Mouse (Mus musculus) limb, embryonic 14.5 days (tissue): ENCODE results near the gene Plppr2. TPM values are rescaled to one million over a fixed set of nuclear protein-coding genes. Genes with fewer than 3 reads are reported as not detected.

ENCODE experiments used
- ATAC-seq: fragments of 200-750 bp; cut with Nextera tagmentation; 2 replicates; pipeline ENCODE4 v1.8.0; 2017; ENCODE audit warnings: low read depth, moderate number of reproducible peaks, moderate TSS enrichment; ENCODE audit not compliant: low FRiP score
- DNase-seq: peaks from one replicate; pipeline ENCODE4 v3.0.0-alpha.2; 2015; ENCODE audit warnings: low spot score
- H3K27ac ChIP-seq: fragments of 300-500 bp; sonication (generic); replicated peaks from 2 replicates; pipeline ENCODE4 v1.5.1; 2014; ENCODE audit warnings: low read depth, mild to moderate bottlenecking, low read length, moderate library complexity, mixed read lengths
- H3K27me3 ChIP-seq: fragments of 300-500 bp; sonication (generic); 2 replicates; pipeline ENCODE4 v1.6.1; 2014; ENCODE audit warnings: low read length, mixed read lengths; ENCODE audit not compliant: control insufficient read depth, insufficient read depth
- H3K36me3 ChIP-seq: fragments of 300-500 bp; sonication (generic); 2 replicates; pipeline ENCODE4 v1.6.1; 2014; ENCODE audit warnings: mild to moderate bottlenecking, low read length, moderate library complexity, mixed read lengths; ENCODE audit not compliant: control insufficient read depth, insufficient read depth
- H3K4me1 ChIP-seq: fragments of 300-500 bp; sonication (generic); 2 replicates; pipeline ENCODE4 v1.6.1; 2014; ENCODE audit warnings: antibody characterized with exemption, low read length, mixed read lengths; ENCODE audit not compliant: control insufficient read depth, insufficient read depth
- H3K4me2 ChIP-seq: fragments of 300-500 bp; sonication (generic); replicated peaks from 2 replicates; pipeline ENCODE4 v1.6.1; 2014; ENCODE audit warnings: low read depth, mild to moderate bottlenecking, low read length, moderate library complexity; ENCODE audit not compliant: severe bottlenecking
- H3K4me3 ChIP-seq: fragments of 300-500 bp; sonication (generic); replicated peaks from 2 replicates; pipeline ENCODE4 v1.5.1; 2014; ENCODE audit warnings: low read length
- H3K9ac ChIP-seq: fragments of 300-500 bp; sonication (generic); 2 replicates; pipeline ENCODE4 v1.6.1; 2014; ENCODE audit warnings: mild to moderate bottlenecking, low read depth, low read length, moderate library complexity; ENCODE audit not compliant: severe bottlenecking
- H3K9me3 ChIP-seq: fragments of 300-500 bp; sonication (generic); 2 replicates; pipeline ENCODE4 v1.6.1; 2016; ENCODE audit warnings: low read length; ENCODE audit not compliant: control insufficient read depth
- POLR2A ChIP-seq: fragments of 200-500 bp; IDR thresholded peaks from 2 replicates; pipeline ENCODE4 v1.8.0; 2012; ENCODE audit warnings: inconsistent platforms, mild to moderate bottlenecking, moderate library complexity, borderline replicate concordance; ENCODE audit not compliant: insufficient read depth, insufficient read length; ENCODE audit errors: extremely low read depth
- WGBS: fragments of 180-500 bp; shearing (Covaris S2); extraction: QIAGEN DNeasy Blood & Tissue Kit; methylation state at CpG from one replicate; pipeline ENCODE4 v1.1.7; 2014; 5-methylcytosine and 5-hydroxymethylcytosine counted together
- polyA plus RNA-seq, 2 experiments: library from polyadenylated mRNA; depleted of rRNA in 1 of 2; stranded (reverse) in 1 of 2; unstranded in 1 of 2; fragments of >200 nt; fragmentation: Nextera tagmentation in 1 of 2; extraction: Ambion mirVana in 1 of 2; gene quantifications; 2 replicates each; pipeline versions ENCODE4 v1.2.1 to v1.2.3; 2012 to 2014

Plppr2 gene
- polyA plus RNA-seq, 2 experiments, result 8.7 to 31.7 TPM

GRCm38 (mm10) chr9:21925506-21925905 is 11.3 kb upstream of the Plppr2 start:
- Histone ChIP-seq H3K9ac (no peak overlapping the region), H3K4me1 (peaks cover 7% of the 10 kb centered on the region; the same call in 1 of the 2 replicates), H3K4me2 (no peak overlapping the region), H3K27ac (no peak overlapping the region), H3K4me3 (no peak overlapping the region), H3K27me3 (no peaks in the 10 kb centered on the region), H3K9me3 (no peaks in the 10 kb centered on the region), H3K36me3 (peaks cover 6% of the 10 kb centered on the region; the same call in 1 of the 2 replicates)
- ATAC-seq (no peak), DNase-seq (no peak)
- no peak for TF ChIP-seq POLR2A
- WGBS, result 96% methylated on average over 1 of the region's 1 CpGs

GRCm38 (mm10) chr9:21926155-21926554 is 10.7 kb upstream of the Plppr2 start:
- Histone ChIP-seq H3K27me3 (no peaks in the 10 kb centered on the region), H3K9ac (peak overlapping the region; percentile 70; the same call in 1 of the 2 replicates), H3K27ac (no peak overlapping the region), H3K4me2 (peak overlapping the region; percentile 60), H3K4me3 (0 out of 2 replicates have a peak overlapping the region, but pooled peaks have one; percentile 48), H3K4me1 (peaks cover 7% of the 10 kb centered on the region; the same call in 1 of the 2 replicates), H3K36me3 (peaks cover 6% of the 10 kb centered on the region; the same call in 1 of the 2 replicates), H3K9me3 (no peaks in the 10 kb centered on the region)
- DNase-seq (no peak), ATAC-seq (no peak)
- 86% methylated on average over 6 of the region's 6 CpGs for WGBS
- TF ChIP-seq POLR2A, result no peak

- Histone ChIP-seq H3K9me3 (no peaks in the 10 kb centered on the region), H3K4me2 (peak overlapping the region; percentile 60), H3K36me3 (peaks cover 6% of the 10 kb centered on the region; the same call in 1 of the 2 replicates), H3K27ac (peak overlapping the region; percentile 15; the same call in 1 of the 2 replicates), H3K27me3 (no peaks in the 10 kb centered on the region), H3K9ac (peak overlapping the region; percentile 70), H3K4me1 (peaks cover 7% of the 10 kb centered on the region; the same call in 1 of the 2 replicates), H3K4me3 (peak overlapping the region; percentile 48)
- no peak for TF ChIP-seq POLR2A
- 5% methylated on average over 6 of the region's 6 CpGs for WGBS
- no peak for DNase-seq
- ATAC-seq, result no peak
Measured at GRCm38 (mm10) chr9:21926784-21927183, 10.0 kb upstream of the Plppr2 start.

- H3K36me3 ChIP-seq, result peaks cover 6% of the 10 kb centered on the region; the same call in 1 of the 2 replicates
- peaks cover 7% of the 10 kb centered on the region; the same call in 1 of the 2 replicates for H3K4me1 ChIP-seq
- H3K4me3 ChIP-seq, result peak within 1 kb of the TSS; percentile 48
- peak; percentile 49; the same call in 1 of the 2 replicates for TF ChIP-seq POLR2A
- H3K27ac ChIP-seq, result peak within 1 kb of the TSS; percentile 15; the same call in 1 of the 2 replicates
- peak within 1 kb of the TSS; percentile 70 for H3K9ac ChIP-seq
- 3% methylated on average over 28 of the region's 28 CpGs for WGBS
- no peaks in the 10 kb centered on the region for H3K27me3 ChIP-seq
- peak; percentile 96 for DNase-seq
- H3K4me2 ChIP-seq, result peak within 1 kb of the TSS; percentile 60
- ATAC-seq, result peak; percentile 98
- H3K9me3 ChIP-seq, result no peaks in the 10 kb centered on the region
Measured at GRCm38 (mm10) chr9:21927208-21927753, 9.6 kb upstream of the Plppr2 start, which contains the start of the genes Ccdc159 and Tmem205. Gene Ccdc159 (plus strand): TSS chr9:21927471. Gene Tmem205 (minus strand): TSS chr9:21927556.

GRCm38 (mm10) chr9:21929208-21929607 is 7.6 kb upstream of the Plppr2 start:
- 73% methylated on average over 3 of the region's 3 CpGs for WGBS

More at GRCm38 (mm10) chr9:21929208-21929607, 7.6 kb upstream of the Plppr2 start:
- no peaks in the 10 kb centered on the region for H3K27me3 ChIP-seq
- H3K4me1 ChIP-seq, result peaks cover 7% of the 10 kb centered on the region; the same call in 1 of the 2 replicates
- H3K9ac ChIP-seq, result no peak overlapping the region
- H3K9me3 ChIP-seq, result no peaks in the 10 kb centered on the region
- no peak overlapping the region for H3K4me2 ChIP-seq
- ATAC-seq (no peak), DNase-seq (no peak)
- TF ChIP-seq POLR2A, result no peak
- H3K36me3 ChIP-seq, result peaks cover 5% of the 10 kb centered on the region; the same call in 1 of the 2 replicates
- no peak overlapping the region for H3K27ac ChIP-seq
- H3K4me3 ChIP-seq, result no peak overlapping the region
